Mouse (Mus musculus): ENCODE results near the gene Ube2d3.

Ube2d3 gene

DNA sequence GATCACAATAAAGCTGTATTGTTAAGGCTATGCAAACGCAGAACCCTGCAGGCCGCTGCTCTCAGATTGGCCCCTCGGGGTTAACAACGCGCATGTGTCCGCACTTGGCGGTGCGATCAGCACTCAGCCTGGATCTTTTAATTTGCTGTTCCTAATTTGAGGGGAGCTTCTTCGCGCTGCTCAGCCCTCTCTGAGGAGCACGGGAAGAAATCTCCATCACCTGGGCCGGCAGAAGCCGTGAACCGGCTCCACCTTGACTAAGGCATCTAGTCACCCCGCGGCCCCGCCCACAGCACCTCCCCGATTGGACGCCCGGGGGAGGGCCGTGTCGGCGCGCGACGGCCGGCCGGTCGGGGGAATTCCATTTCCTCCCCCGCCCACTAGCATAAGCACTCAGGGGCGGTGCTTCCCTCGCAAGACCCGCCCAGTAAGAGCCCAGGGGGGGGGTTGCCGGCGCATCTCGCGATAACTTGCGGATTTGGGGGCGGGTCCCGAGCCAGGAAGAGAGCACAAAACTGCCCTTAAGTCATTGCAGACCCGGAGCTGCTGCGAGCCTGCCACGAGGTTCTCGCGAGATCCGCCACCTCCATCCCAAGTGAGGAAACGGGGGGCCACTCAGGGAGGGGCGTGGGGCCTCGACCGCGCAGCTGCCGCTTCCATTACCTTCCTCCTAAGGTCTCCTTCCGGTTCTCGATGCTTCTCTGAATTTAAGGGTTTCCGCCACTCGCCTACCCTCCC, at the start of gene Ube2d3:
TSS of gene Ube2d3 (plus strand) at position 392 of the 738 bp plus-strand sequence.
- peak; percentile 99 for DNase-seq

DNA sequence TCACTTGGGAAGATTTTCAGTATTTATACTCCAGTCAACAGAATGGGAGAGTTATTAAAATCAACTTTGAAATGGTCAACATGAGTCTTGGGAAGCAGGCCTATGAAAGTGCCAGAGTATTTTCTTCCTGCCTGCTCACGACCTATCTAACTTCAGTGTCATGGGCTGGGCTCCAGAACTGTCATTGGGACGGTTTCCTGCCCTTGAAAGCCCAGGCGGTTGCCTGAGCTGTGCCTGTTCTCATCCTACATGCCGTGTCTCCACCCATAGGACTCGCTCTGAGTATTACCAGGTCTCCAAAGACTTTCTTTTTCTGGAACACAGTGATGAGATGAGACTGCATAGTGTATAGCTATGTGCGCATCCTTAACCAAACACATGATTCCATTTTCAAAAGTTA, 44.8 kb upstream of the Ube2d3 start:
- DNase-seq, result no peak

DNA sequence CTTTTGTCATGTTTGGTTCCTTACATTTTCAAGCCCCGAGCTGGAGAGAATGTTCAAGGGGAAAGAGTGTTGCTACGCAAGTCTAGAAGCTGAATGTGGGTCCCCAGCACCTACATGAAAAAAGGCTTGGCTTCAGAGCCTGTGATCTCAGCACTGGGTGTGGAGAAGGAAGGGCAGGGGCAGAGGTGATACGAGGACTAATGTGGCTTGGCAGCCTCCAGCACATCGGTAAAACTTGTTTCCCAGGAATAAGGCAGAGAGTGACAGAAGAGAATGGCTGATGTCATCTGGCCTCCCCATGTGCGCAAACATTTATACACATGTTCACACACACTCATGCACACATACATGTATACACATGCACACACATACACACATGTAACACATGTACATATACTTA, 42.9 kb upstream of the Ube2d3 start:
- DNase-seq, result no peak

DNA sequence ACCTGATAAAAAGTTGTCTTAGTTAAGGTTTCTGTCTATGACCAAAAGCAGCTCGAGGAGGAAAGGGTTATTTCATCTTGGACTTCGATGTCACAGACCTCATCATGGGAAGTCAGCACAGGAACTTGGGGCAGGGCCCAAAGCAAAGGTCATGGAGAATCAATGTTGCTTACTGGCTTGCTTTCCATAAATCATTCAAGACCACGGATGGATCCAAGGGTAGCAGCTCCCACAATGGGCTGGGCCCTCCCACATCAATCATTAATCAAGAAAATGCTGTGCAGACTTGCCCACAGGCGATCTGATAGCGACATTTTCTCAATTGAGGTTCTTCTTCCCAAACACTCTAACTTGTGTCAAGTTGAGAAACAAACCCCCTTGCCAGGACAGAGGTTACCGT, 41.9 kb upstream of the Ube2d3 start:
- no peak for DNase-seq

DNA sequence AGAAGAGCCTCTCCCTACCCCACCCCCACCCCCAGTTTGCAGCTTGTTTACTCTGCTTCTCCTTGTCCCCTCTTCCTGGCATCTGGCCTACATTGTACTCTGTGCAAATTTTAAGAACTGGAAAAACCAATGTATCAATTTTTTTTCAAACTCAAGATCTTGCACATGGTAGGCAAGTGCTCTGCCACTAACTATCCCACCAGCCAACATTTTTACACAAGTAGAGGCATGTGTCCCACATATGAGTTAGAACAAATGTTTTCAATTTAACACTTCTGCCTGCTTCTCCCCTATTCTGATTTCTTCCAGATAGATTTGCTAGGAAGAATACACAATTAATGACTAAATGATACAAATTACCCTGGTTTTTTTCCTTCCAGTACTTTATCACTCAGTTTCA, 40.8 kb upstream of the Ube2d3 start:
- no peak for DNase-seq

DNA sequence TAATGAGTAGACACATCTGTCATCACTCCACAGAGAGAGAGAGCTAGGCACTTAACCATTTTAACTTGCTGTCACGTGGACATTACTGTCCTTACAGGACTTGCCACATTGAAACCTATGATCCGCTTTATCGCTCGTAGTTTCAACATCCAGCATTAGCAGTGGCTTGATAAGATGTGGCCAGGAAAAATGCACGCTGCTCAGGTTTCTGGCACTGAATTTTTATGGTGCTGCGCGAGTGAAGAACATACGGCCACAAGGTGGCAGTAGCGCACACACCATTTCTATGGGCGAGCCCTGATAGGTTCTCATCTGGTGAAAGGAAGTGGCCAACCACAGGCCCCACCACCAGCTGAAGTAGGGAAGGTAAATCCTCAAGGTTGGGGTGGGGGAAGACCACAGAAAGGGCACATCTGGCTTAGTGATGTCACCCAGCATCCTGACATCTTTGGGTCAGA, 35.7 kb upstream of the Ube2d3 start:
- DNase-seq, result peak; percentile 96

DNA sequence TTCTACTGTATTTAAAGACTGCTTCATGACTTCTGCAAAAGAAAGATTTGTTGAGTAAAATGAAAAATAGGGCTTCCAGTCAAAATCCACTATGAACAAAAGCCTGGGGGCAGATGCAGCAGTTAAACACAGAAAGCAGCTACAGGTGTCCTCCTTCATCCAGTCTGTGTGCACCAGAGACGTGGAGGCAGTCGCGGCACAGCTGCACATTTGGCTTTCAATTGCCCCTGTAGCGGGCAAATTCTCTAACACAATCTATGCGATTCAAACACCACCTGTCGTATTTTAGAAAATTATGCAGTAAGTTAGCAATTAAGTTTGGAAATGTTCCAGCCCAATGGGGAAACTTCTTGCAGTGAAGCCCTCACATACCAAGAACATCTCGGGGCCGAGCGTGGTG, 34.7 kb upstream of the Ube2d3 start:
- peak; percentile 76 for DNase-seq

DNA sequence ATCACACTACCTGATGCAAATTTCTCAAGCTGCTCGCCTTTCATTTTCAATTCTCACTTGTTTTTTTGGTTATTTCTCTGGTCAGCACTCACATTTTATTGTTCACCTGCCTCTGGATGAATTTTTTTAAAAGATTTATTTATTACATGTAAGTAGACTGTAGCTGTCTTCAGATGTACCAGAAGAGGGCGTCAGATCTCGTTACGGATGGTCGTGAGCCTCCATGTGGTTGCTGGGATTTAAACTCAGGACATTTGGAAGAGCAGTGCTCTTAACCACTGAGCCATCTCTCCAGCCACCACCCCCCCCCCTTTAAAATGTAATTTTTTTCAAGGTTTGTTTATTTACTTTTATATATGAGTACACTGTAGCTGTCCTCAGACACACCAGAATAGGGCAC, 34.1 kb upstream of the Ube2d3 start:
- DNase-seq, result no peak

DNA sequence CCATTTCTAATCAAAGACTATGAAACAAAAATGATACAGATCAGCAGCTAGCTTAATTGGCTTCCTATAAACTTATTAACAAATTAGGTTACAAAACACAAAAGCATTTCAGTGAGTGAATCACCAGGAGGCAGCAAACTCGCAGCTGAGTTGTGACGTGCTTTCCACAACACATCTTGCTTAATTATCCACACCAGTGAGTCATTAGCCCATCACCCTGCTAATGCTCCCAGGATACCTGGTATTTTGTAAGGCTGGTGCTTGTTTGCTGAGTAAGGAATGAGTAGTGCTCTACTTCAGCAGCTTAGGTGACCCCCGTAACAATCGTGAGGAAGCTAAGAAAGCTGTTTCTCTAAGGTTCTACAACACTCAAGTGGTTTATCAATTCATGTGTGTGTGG, 33.4 kb upstream of the Ube2d3 start:
- DNase-seq, result no peak

DNA sequence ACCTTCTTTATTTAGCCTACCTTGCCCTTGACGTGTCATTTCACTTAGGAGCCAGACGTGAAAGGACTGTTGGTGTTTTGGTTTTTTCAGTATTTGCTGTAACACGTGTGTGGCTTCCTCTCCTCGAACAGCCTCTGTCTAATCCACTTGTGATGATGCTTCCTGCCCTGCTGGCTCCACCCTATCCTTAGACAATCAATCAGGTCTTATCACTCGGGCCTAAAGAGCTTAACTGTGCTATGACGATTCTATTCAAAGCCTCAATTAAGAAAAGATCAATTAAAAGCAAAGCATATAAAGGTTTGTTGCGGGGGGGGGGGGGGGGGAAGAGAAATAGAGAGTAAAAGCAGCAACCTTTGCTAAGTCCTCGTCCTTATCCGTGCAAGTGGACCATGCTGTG, 30.6 kb upstream of the Ube2d3 start:
- no peak for DNase-seq

DNA sequence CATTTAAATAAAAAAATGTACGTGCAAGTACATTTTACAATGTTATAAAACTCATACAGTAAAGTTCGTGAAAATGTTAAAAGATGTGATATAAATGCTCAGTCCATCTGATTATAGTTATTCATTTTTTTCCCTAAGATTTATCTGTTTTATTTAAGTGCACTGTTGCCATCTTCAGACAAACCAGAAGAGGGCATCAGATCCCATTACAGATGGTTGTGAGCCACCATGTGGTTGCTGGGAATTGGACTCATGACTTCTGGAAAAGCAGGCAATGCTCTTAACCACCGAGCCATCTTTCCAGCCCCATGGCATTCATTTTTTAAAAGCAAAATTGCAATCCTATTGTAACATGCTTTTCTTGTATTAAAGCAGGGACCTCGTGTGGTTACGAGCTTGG, 28.7 kb upstream of the Ube2d3 start:
- DNase-seq, result no peak

DNA sequence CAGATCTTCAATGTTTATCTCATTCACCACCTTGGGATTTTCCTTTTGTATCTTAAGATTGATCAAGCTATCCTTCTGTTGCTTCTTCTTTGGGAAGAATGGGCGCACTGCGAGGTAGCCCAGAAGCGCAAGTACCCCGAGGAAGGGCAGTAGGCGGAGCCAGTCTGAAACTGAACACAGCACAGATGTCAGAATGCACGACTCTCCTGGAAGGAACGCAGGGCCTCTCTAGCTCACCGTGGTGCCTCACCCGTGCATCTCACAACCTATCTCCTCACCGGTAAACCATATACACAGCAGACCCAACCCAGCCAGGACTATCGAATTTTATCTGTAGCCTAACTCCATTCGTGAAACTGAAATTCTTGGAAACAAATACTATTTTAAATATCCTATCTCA, 26.9 kb upstream of the Ube2d3 start:
- DNase-seq, result no peak

DNA sequence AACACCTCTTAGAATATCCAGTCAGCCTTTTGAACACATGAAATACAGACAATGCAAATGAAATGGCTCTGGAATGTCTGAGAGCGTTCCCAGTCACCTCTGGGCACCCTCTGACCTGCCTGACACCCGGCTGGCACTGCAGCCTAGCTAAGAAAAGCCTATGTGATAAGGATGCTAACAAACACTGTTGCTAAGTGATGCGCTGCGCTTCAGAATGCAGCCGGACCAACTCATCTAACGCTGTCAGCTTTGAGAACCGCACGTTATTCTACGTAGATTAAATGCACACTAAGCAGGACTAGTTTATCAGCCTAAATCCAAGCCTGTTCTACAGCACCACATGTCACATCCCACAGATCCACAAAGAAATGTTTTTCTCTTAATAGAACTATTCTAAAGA, 26.1 kb upstream of the Ube2d3 start:
- DNase-seq, result no peak

DNA sequence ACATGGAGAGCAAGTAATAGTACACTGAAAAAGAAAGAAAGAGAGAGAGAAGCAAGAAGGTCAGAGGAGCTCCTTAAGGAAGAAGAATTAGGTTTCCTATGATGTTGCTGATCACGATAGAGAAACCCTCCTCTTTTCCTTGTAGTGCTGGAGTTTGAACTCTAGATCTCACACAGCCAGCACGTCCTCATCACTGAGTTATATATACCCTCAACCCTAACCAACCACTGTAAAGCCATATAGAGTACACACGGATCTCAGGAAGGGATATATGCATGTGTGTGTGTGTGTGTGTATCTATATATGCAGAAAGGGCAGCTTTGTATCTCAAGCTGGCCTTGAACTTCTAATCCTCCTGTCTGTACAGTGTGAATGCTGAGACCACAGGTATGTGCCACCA, 20.7 kb upstream of the Ube2d3 start:
- DNase-seq, result no peak

DNA sequence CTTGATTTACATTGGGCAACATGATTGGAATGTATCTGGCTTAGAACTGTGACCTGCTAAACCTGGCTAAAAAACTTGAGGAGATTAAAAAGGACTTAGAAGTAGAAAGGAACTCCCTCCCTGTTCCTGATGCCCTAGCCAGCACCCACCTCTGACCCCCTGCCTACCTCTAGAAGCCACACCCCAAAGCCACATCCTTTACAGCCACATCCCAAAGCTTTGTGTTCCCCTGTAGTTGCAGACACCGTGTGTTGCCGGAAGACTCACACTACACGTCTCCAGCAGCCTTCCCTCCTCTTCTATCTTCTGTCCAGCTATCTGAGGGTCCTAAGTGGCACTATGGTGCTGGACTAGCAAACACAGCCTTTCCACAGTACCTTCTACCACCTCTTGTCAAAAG, 20.1 kb upstream of the Ube2d3 start:
- DNase-seq, result peak; percentile 69

DNA sequence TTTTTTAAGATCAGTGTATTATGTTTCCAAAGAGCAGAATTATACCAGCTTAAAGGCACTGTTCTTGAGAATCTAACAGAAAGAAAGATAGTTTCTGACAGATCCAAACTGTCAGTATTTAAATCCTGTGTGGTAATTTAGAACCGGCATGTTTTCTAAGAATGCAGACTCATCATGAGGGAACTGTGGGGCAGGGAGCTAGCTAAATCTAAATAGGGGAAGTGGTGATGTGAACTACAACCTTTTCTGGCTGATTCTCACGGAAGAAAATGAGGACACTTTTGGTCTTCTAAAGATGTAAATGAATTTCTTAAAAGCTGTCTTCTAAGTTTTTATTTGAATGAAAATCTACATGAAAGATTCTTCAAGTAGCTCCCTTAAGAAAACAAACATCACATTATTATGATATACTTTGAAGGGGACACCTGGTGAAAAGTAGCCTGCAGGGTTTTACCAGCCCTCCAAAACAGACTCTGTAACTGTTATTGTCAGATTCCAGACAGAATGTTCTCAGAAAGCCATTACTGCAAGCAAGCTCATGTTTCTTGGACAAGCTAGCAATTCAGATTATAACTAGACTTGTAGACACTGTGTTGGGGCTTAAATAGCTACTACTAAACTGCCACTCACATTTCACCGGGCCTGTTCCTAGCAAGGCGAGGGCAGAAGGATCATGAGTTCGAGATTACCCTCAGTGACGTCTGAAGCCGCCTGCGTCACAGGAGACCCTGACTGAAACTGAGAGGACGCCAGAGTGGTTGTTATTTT, 17.2 kb upstream of the Ube2d3 start:
- DNase-seq, result no peak

DNA sequence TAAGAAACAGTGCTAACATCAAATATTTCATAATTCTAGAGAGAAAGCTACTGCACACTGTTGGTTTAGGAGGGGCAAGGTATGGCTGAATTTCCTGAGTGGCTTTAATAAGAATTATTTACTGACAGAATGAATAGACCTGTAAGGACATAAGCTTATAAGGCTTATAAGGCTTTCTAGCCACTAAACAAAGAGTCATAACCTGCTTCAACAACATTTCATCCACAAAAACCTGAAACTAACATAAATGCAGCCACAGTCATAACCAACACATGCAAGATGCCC, 16.7 kb upstream of the Ube2d3 start:
- DNase-seq, result no peak

DNA sequence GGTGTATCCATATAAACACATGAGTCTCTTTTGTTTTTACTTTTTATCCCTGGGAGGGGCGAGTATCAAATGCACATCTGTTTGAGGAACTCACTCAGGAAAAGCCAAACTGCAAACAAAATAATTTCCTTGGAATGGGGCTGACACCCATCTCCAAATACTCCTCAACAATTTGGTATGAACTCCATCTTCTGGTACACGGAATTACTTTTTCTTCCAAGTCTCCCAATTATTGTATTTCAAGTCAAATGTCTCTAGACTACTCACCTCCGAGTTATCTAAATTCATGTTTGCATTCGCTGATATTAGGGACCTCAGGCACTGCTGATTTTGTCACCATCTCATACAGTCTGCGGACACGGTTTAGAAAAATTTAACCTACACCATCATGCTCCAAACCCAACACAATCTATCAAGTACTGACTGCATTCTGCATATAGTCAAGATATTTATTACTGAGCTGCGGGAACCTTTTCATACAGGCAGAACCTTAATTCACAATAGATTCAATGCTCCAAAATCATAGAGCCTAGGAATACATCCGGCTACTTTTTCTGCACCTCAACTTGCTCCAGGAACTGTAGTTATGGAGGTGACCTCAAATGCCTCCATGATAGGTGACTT, 15.6 kb upstream of the Ube2d3 start:
- DNase-seq, result no peak

DNA sequence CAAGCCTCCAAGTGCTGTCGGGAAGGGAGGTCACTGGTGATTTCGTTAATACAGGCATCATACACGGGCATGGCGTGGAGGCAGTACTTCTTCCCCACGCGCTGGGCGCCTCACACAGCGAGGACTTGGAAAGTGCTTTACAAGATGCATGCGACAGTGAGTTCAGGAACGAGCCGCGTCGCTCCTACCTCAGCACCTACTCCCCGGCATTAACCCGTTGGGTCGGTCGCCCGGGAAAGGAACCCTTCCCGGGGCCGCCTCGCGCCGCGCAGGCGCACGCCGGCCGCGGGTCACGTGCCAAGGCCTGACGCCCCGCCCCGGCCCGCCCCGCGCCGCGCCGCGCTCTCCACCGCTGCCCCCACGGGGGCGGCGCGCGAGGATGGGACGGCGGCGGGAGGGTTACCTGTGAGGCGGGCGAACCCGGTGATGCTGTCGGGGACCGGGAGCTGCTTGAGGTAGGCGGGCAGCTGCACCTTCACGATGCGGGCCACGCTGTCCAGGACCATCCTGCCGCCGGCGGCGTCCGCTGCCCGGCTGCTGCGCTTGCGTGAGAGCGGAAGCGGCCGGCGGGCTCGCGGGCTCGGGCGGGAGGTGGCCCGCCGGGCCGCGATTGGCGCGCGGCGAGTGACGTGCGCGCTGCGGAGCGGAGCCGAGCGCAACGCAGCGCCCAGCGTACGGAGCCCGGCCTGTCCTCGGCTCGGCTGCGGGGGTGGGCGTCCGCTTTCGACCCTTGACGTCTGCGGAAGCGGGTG, 14.9 kb upstream of the Ube2d3 start:
- peak; percentile 90 for DNase-seq

DNA sequence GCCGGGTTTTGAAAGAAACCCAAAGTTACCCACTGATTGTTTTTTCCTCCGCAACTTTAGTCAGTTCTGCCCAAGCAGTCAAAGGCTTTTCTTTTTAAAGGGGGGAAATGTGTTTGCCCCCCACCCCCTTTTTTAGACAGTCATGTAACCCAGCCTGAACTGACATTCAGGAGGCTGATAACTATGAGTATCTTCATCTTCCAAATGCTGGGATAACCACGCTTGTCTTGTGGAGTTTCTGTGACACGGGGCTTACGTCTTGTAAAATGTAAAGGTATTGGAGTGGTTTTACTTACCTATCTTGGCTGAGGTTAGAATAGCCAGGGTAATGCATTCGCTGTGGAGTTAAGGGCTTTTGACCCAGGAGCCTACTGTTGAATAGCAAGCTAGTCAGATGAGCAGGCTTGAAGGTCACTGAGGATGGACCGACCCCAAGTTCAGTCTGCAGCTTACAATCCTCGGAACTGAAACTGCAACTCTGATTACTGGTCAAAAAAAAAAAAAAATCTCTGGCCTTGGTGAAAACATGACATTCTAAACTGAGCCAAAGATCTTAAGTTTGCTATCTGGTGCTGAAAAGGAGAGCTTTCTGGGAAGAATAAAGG, 14.2 kb upstream of the Ube2d3 start, which contains the start of gene Cisd2:
TSS of gene Cisd2 (minus strand) at position 318 of the 605 bp plus-strand sequence.
- no peak for DNase-seq

DNA sequence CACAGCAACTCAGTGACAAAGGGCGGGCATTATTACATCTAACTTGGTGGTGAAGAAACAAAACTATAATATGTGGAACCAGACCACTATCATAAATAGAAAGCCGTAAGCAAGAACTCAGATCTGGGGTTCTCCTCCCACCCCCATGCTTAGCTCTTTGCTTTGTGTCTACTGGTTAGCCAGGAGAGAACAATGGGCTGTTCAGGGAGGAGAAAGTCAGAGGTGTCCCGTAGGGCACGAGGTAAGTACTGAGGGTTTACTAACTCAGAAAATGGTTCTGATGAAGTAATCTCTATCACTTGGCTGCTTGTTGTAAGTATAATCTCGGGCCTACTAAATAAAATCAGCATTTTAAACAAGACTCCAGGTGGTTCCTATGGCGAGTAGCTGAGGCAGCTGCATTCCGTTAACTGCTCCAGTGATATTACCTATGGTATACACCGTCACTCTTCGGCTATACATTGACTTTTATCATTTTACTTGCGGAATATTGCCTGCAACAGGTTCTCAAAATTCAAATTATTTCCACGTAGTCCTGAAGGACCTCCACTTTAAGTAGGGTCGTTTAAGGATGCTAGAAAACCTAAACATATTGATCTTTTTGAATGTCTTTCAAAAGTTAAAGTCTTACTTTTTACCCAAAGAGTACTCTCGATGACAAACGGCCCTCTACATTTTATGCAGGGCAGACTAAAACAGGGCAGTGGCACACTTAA, 890 bp upstream of the Ube2d3 start:
- no peak for DNase-seq

DNA sequence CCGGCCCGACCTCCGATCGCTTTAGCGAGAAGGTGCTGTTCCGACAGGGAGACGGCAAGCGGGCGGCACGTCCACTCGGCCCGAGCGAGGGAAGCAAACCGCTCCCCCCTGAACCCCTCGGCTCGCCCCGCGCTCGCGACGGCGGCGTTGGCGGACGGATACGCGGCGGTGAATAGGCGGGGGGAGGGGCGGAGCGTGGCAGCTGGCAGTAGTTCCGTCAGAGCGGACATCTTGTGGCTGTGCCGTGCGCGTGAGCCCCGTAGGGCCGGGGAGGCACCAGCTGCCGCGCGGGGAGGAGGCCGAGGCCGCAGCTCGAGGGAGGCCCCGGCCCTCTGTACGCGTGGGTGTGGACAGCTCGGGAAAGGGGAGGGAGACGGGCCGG, 573 bp downstream of the Ube2d3 start:
- peak; percentile 96 for DNase-seq

All from thymus, postnatal 14 days (tissue).